Mouse (Mus musculus) embryonic facial prominence, embryonic 12.5 days (tissue): ENCODE results near the gene Iqch. TPM values are rescaled to one million over a fixed set of nuclear protein-coding genes. Genes with fewer than 3 reads are reported as not detected.

ENCODE experiments used
- ATAC-seq: fragments of 200-750 bp; cut with Nextera tagmentation; 2 replicates; pipeline ENCODE4 v1.8.0; 2017; ENCODE audit not compliant: insufficient number of reproducible peaks, insufficient read depth, low FRiP score, low TSS enrichment
- H3K27ac ChIP-seq: fragments of 300-500 bp; sonication (generic); 2 replicates; pipeline ENCODE4 v1.5.1; 2016; ENCODE audit warnings: mild to moderate bottlenecking
- H3K27me3 ChIP-seq: fragments of 300-500 bp; sonication (generic); 2 replicates; pipeline ENCODE4 v1.6.1; 2016; ENCODE audit warnings: mild to moderate bottlenecking, moderate library complexity
- H3K36me3 ChIP-seq: fragments of 300-500 bp; sonication (generic); 2 replicates; pipeline ENCODE4 v1.6.1; 2016; ENCODE audit warnings: mild to moderate bottlenecking
- H3K4me1 ChIP-seq: fragments of 300-500 bp; sonication (generic); 2 replicates; pipeline ENCODE4 v1.6.1; 2016
- H3K4me2 ChIP-seq: fragments of 300-500 bp; sonication (generic); replicated peaks from 2 replicates; pipeline ENCODE4 v1.6.1; 2016; ENCODE audit warnings: mild to moderate bottlenecking, moderate library complexity
- H3K4me3 ChIP-seq: fragments of 300-500 bp; sonication (generic); 2 replicates; pipeline ENCODE4 v1.5.1; 2016; ENCODE audit warnings: mild to moderate bottlenecking
- H3K9ac ChIP-seq: fragments of 300-500 bp; sonication (generic); 2 replicates; pipeline ENCODE4 v1.6.1; 2016; ENCODE audit warnings: mild to moderate bottlenecking, moderate library complexity
- H3K9me3 ChIP-seq: fragments of 300-500 bp; sonication (generic); 2 replicates; pipeline ENCODE4 v1.6.1; 2016; ENCODE audit warnings: mild to moderate bottlenecking, moderate library complexity
- WGBS: fragments of 180-500 bp; shearing (Covaris S2); methylation state at CpG from one replicate; pipeline ENCODE4 v1.1.7; 2016; 5-methylcytosine and 5-hydroxymethylcytosine counted together
- polyA plus RNA-seq: library from polyadenylated mRNA; unstranded; fragments of >200 nt; fragmentation: Nextera tagmentation; extraction: Ambion mirVana; gene quantifications from 2 replicates; pipeline ENCODE4 v1.2.1, GENCODE M21; 2016

Iqch gene
- polyA plus RNA-seq, 1 experiment from 2014 or later, result 0.08 TPM

GRCm38 (mm10) chr9:63610841-63611366, 8.6 kb upstream of the Iqch start:
- Histone ChIP-seq H3K4me1 (peaks cover 54% of the 10 kb centered on the region), H3K36me3 (no peaks in the 10 kb centered on the region), H3K27ac (peak overlapping the region; percentile 50), H3K27me3 (no peaks in the 10 kb centered on the region; the same call in 1 of the 2 replicates), H3K9me3 (no peaks in the 10 kb centered on the region), H3K4me3 (no peak overlapping the region), H3K4me2 (peak overlapping the region; percentile 38), H3K9ac (0 out of 2 replicates have a peak overlapping the region, but pooled peaks have one; percentile 12)
- no peak for ATAC-seq
- WGBS, result 14% methylated on average over 13 of the region's 13 CpGs

DNA sequence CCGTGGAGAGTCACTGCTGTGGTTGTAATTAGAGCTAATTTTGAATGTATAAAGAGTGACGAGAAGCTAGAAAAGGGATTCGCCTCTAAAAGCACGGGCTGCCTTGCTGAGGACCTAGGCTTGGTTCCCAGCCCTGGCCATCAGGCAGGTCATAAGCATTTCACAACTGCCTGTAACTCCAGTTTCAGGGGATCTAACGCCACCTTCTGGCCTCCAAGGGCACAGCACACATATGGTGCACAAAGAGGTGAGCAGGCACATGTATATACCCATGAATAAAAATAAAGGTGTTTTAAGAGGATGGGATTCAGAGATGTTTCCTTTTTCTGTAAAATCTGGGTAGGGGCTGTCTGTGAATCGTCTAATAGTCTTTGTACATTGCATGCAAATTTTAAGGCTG, 7.9 kb upstream of the Iqch start:
- no peak for ATAC-seq
- no peaks in the 10 kb centered on the region; the same call in 1 of the 2 replicates for H3K27me3 ChIP-seq
- H3K9me3 ChIP-seq, result no peaks in the 10 kb centered on the region
- 81% methylated on average over 6 of the region's 6 CpGs for WGBS
- no peak overlapping the region for H3K4me3 ChIP-seq
- H3K27ac ChIP-seq, result no peak overlapping the region
- no peaks in the 10 kb centered on the region for H3K36me3 ChIP-seq
- no peak overlapping the region for H3K4me2 ChIP-seq
- no peak overlapping the region for H3K9ac ChIP-seq
- H3K4me1 ChIP-seq, result peaks cover 54% of the 10 kb centered on the region

GRCm38 (mm10) chr9:63609776-63610175, 7.5 kb upstream of the Iqch start:
- 100% methylated on average over 2 of the region's 2 CpGs for WGBS
- H3K4me2 ChIP-seq, result no peak overlapping the region
- no peaks in the 10 kb centered on the region; the same call in 1 of the 2 replicates for H3K27me3 ChIP-seq
- no peaks in the 10 kb centered on the region for H3K9me3 ChIP-seq
- no peak overlapping the region for H3K9ac ChIP-seq
- no peaks in the 10 kb centered on the region for H3K36me3 ChIP-seq
- no peak overlapping the region for H3K4me3 ChIP-seq
- no peak overlapping the region for H3K27ac ChIP-seq
- no peak for ATAC-seq
- peaks cover 54% of the 10 kb centered on the region for H3K4me1 ChIP-seq

- no peak overlapping the region for H3K9ac ChIP-seq
- no peaks in the 10 kb centered on the region for H3K9me3 ChIP-seq
- WGBS, result 67% methylated on average over 8 of the region's 8 CpGs
- peaks cover 52% of the 10 kb centered on the region for H3K4me1 ChIP-seq
- H3K36me3 ChIP-seq, result no peaks in the 10 kb centered on the region
- ATAC-seq, result no peak
- no peak overlapping the region for H3K4me2 ChIP-seq
- H3K4me3 ChIP-seq, result no peak overlapping the region
- H3K27ac ChIP-seq, result no peak overlapping the region
- no peaks in the 10 kb centered on the region; the same call in 1 of the 2 replicates for H3K27me3 ChIP-seq
Measured at GRCm38 (mm10) chr9:63609246-63609645, 7.0 kb upstream of the Iqch start.

DNA sequence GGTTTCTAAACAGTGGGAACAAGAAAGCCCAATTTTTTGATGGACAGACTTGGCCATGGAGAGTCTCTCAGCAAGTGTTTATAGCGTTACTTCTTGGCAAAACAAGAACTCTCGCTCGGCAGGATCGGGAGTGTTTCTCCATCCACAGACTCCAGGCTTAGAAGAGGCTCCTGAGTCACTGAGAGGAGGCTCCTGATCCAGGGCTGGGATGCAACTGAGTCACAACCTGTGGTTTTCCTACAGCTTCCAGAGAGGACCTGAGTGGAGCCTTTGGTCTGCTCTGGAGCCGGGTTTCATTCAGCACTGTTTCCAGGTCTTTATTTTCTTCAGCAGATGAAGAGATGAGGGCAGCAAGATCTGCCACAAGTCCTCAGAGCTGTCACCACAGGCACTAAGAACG, 5.7 kb upstream of the Iqch start:
- ATAC-seq, result no peak
- Histone ChIP-seq H3K27ac (no peak overlapping the region), H3K27me3 (no peaks in the 10 kb centered on the region; the same call in 1 of the 2 replicates), H3K36me3 (no peaks in the 10 kb centered on the region), H3K9ac (no peak overlapping the region), H3K9me3 (no peaks in the 10 kb centered on the region), H3K4me2 (no peak overlapping the region), H3K4me3 (no peak overlapping the region), H3K4me1 (peaks cover 52% of the 10 kb centered on the region)
- WGBS, result 77% methylated on average over 6 of the region's 6 CpGs

- peaks cover 42% of the 10 kb centered on the region for H3K4me1 ChIP-seq
- WGBS, result 63% methylated on average over 2 of the region's 2 CpGs
- ATAC-seq, result no peak
Measured at GRCm38 (mm10) chr9:63606594-63606993, 4.3 kb upstream of the Iqch start.

GRCm38 (mm10) chr9:63603849-63604248, 1.6 kb upstream of the Iqch start:
- no peak for ATAC-seq
- Histone ChIP-seq H3K27ac (no peak overlapping the region), H3K4me1 (peaks cover 21% of the 10 kb centered on the region), H3K27me3 (no peaks in the 10 kb centered on the region), H3K4me3 (no peak overlapping the region; the same call in 1 of the 2 replicates), H3K9ac (0 out of 2 replicates have a peak overlapping the region, but pooled peaks have one; percentile 78), H3K4me2 (peak overlapping the region; percentile 64; the same call in 1 of the 2 replicates), H3K36me3 (no peaks in the 10 kb centered on the region), H3K9me3 (no peaks in the 10 kb centered on the region)
- 65% methylated on average over 6 of the region's 6 CpGs for WGBS

More at GRCm38 (mm10) chr9:63606594-63606993, 4.3 kb upstream of the Iqch start:
- Histone ChIP-seq H3K36me3 (no peaks in the 10 kb centered on the region), H3K27me3 (no peaks in the 10 kb centered on the region), H3K4me2 (no peak overlapping the region), H3K9me3 (no peaks in the 10 kb centered on the region), H3K9ac (no peak overlapping the region), H3K27ac (no peak overlapping the region), H3K4me3 (no peak overlapping the region)

- H3K4me1 ChIP-seq, result peaks cover 3% of the 10 kb centered on the region; the same call in 1 of the 2 replicates
- no peaks in the 10 kb centered on the region for H3K27me3 ChIP-seq
- H3K9me3 ChIP-seq, result no peaks in the 10 kb centered on the region
- no peaks in the 10 kb centered on the region for H3K36me3 ChIP-seq
- no peak overlapping the region for H3K4me2 ChIP-seq
- H3K4me3 ChIP-seq, result no peak overlapping the region
- 76% methylated on average over 9 of the region's 9 CpGs for WGBS
- no peak for ATAC-seq
- no peak overlapping the region for H3K27ac ChIP-seq
- H3K9ac ChIP-seq, result no peak overlapping the region
Measured at GRCm38 (mm10) chr9:63596660-63597059, 5.6 kb downstream of the Iqch start.

- Histone ChIP-seq H3K4me2 (no peak overlapping the region), H3K9ac (no peak overlapping the region), H3K27ac (no peak overlapping the region), H3K27me3 (no peaks in the 10 kb centered on the region), H3K36me3 (no peaks in the 10 kb centered on the region), H3K9me3 (no peaks in the 10 kb centered on the region), H3K4me1 (peaks cover 3% of the 10 kb centered on the region; the same call in 1 of the 2 replicates), H3K4me3 (no peak overlapping the region)
- ATAC-seq, result no peak
- whole genome bisulfite sequencing, result 87% methylated on average over 8 of the region's 8 CpGs
Measured at GRCm38 (mm10) chr9:63595652-63596051, 6.6 kb downstream of the Iqch start.

DNA sequence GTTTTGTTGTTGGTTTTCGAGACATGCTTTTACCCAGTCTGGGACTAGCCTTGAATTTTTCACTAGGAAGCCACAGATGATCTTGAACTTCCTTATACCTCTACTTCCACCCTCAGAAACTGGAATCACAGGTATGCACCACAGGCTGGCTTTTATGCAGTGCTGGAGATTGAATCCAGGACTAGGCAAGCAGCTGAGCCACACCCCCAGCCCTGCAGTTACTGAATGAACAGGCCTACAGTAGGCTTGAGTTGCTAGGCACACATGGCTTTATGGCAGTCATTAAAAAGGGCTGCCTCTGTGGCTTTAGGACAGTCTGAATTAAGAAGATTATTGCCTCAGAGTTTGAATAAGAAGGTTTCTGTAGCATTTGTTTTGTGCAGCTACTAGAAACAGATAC, 7.3 kb downstream of the Iqch start:
- 90% methylated on average over 1 of the region's 1 CpGs for WGBS
- Histone ChIP-seq H3K4me1 (peaks cover 3% of the 10 kb centered on the region; the same call in 1 of the 2 replicates), H3K36me3 (no peaks in the 10 kb centered on the region), H3K9me3 (no peaks in the 10 kb centered on the region), H3K4me2 (no peak overlapping the region), H3K9ac (no peak overlapping the region), H3K27me3 (no peaks in the 10 kb centered on the region), H3K4me3 (no peak overlapping the region), H3K27ac (no peak overlapping the region)
- ATAC-seq, result no peak

DNA sequence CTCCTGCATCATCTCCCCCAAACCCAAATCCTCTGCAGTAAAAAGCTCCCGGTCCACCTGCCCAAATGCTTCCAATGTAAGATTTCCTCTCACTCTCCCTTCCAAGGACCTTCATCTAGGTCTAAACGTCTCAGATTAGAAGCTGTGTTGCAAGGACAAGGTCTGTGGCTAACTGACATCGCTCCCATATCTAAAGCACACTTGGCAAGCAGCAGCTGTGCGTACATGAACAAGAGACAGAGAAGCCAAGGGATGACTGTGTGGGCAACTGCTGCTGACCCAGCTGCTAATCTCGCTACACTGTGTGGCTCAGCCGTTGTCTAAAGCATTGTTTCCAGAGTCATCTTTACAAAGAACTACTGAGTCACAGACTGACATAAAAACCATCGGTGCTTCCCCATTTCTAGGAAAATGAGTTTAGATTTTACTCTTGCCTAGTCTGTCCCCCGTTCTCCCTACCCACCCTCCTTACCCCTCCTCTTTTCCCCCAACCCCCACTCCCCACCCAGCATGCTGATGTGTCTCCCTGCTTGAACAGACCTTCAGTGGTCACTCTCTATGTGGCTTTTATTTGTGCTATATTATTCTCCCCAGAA, 10.5 kb downstream of the Iqch start:
- H3K27ac ChIP-seq, result no peak overlapping the region
- no peak overlapping the region for H3K4me2 ChIP-seq
- H3K4me1 ChIP-seq, result peaks cover 1% of the 10 kb centered on the region; the same call in 1 of the 2 replicates
- no peak overlapping the region for H3K9ac ChIP-seq
- ATAC-seq, result no peak
- WGBS, result 94% methylated on average over 8 of the region's 8 CpGs
- H3K27me3 ChIP-seq, result no peaks in the 10 kb centered on the region
- H3K36me3 ChIP-seq, result no peaks in the 10 kb centered on the region
- H3K9me3 ChIP-seq, result no peaks in the 10 kb centered on the region
- no peak overlapping the region for H3K4me3 ChIP-seq

DNA sequence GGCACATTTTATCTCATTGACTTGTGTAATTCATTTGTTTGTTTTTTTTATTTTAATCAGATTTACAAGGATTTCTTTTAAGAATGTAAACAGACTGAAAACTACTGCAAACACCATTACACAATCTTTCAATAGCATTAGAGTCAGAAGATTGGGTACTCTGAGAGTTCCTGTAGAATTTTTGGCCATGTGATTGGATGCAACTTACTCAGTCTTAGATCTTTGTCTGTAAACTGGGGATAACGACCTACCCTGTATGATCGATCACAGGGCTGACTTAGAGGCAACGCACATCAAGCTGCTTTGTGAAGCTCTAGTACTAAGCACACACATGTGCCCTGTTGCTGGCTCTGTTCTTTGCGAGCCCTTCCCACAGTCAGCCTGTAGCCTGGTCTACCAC, 11.7 kb downstream of the Iqch start:
- Histone ChIP-seq H3K36me3 (no peaks in the 10 kb centered on the region), H3K4me2 (no peak overlapping the region), H3K27ac (no peak overlapping the region), H3K4me1 (no peaks in the 10 kb centered on the region), H3K27me3 (no peaks in the 10 kb centered on the region), H3K4me3 (no peak overlapping the region), H3K9ac (no peak overlapping the region), H3K9me3 (no peaks in the 10 kb centered on the region)
- WGBS, result 92% methylated on average over 4 of the region's 4 CpGs
- no peak for ATAC-seq
